Mouse (Mus musculus) gonadal fat pad, adult 2 months (tissue): ENCODE data around the gene Tent5b. TPM values are rescaled to one million over a fixed set of nuclear protein-coding genes. Genes with fewer than 3 reads are reported as not detected.
"Not testable (repeated sequence)": the region's sequence is repeated elsewhere in the genome, so short reads cannot be mapped to it uniquely, and the experiment has no call there.

Experiments used
- DNase-seq: peaks from one replicate; pipeline ENCODE4 v3.0.0-alpha.2; 2012; ENCODE audit warnings: low read depth
- polyA plus RNA-seq: library from polyadenylated mRNA; depleted of rRNA; stranded (reverse); fragments of >200 nt; gene quantifications from 2 replicates; pipeline ENCODE4 v1.2.3, GENCODE M21; 2012; rRNA removed

Gene Tent5b
- polyA plus RNA-seq, 1 experiment: 4.6 TPM

- no peak for DNase-seq
Measured at GRCm38 (mm10) chr4:133498160-133498724, 18.3 kb downstream of the Tent5b start, which contains the start of gene Trnp1. Gene Trnp1, minus strand, starts transcription at chr4:133498550.

DNA sequence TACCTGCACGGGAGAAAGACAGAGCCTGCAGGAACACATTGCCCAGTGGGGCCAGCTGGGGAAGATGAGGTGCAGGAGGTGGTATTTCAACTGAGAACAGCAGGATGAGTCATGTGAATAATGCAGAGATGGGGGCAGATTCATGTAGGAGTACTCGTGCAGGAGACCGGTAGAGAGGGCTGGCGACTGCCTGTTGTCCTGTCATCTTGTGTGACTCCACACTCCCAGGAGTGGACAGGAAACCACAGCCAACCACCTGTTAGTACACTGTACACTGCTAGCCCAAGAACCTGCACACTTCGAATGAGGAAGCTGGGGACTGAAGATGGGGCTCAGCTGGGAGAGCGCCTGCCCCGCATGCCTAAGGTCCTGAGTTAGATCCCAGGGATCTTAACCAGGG is 21.6 kb downstream of the Tent5b start:
- no peak for DNase-seq

DNA sequence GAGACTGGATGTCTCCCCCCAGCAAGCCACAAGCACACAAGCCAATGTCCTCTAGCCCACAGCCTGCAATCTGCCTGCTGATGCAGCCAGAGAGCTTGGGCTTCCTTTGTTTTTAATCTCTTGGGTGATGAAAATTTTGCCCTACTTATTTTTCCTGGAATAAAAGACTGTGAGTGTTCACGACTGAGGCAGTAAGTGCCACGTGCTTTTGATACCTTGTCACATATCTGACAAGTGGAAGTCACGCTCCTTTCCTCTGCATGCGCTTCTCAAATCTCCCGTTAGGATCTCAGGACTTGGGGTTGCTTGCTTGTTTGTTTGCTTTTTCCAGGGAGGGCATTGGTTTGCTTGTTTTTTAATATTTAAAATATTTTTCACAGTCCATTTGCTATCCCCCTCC is 24.4 kb downstream of the Tent5b start:
- DNase-seq: no peak

GRCm38 (mm10) chr4:133504755-133505485 is 25.0 kb downstream of the Tent5b start:
- DNase-seq: no peak

GRCm38 (mm10) chr4:133506573-133506972 is 26.6 kb downstream of the Tent5b start:
- no peak for DNase-seq

DNA sequence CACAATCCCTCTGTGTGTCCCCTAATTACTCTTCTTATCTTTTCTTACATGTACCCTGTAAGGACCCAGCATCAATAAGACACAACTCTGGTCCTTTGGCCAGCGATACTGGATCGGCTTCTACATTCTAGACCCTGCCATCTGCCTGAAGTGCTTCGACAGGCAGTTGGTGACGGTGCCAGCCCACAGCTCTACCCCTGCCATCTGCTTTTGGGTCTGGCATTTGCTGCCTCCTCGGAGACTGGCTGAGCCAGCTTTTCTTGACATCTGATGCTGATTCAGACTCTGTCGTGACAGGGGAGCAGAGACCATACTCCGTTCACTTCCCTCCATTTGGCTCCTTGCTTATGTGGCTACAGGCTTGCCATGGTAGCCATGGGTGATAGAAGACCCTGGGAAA is 29.1 kb downstream of the Tent5b start:
- no peak for DNase-seq

DNA sequence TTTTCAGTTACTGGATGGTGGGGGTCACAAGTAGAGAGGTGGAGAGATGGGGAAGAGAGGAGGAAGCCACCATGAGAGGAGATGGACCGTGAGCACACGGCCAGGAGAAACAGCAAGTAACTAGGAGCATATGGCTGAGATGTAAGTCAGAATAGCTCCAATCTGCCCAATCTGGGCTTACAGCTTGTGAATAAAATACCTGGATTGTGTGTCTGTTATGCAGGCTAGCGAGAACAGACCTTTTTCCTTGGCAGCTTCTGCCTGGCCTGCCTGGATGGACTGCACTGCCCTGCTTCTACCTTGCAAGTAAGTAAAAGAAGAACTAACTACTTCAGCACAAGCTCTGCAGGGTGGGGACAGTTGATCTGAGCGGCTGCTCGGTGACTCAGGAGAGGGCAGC is 31.1 kb downstream of the Tent5b start:
- no peak for DNase-seq

DNA sequence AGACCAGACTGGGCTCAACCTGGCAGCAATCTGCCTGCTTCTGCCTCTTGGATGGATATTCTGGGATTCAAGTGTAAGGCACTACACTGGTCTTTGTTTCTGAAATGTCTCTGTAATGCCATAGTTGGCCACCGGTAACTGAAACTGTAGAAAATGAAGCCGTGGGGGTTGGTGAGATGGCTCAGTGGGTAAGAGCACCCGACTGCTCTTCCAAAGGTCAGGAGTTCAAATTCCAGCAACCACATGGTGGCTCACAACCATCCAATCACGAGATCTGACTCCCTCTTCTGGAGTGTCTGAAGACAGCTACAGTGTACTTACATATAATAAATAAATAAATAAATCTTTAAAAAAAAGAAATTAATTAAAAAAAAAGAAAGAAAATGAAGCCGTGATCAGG is 32.6 kb downstream of the Tent5b start:
- not testable (repeated sequence) for DNase-seq

DNA sequence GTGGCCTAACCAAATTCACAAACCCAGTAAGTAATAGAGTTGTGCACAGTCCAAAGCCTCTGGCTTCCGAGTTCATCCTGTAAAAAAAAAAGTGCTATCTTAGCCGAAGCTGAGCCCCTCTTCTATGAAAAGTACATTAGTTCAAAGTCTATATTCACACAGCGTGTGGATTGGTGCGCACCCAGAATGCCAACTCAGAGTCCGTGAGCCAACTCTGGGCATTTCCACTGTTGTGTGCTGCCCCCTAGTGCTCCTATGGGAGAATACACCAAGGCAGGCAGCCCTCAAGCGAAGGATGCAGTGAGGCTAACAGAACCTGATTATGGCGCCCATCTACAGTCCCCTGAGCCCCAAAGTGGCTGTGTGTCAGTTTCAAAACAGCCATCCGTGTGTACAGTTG is 33.0 kb downstream of the Tent5b start:
- DNase-seq: no peak

DNA sequence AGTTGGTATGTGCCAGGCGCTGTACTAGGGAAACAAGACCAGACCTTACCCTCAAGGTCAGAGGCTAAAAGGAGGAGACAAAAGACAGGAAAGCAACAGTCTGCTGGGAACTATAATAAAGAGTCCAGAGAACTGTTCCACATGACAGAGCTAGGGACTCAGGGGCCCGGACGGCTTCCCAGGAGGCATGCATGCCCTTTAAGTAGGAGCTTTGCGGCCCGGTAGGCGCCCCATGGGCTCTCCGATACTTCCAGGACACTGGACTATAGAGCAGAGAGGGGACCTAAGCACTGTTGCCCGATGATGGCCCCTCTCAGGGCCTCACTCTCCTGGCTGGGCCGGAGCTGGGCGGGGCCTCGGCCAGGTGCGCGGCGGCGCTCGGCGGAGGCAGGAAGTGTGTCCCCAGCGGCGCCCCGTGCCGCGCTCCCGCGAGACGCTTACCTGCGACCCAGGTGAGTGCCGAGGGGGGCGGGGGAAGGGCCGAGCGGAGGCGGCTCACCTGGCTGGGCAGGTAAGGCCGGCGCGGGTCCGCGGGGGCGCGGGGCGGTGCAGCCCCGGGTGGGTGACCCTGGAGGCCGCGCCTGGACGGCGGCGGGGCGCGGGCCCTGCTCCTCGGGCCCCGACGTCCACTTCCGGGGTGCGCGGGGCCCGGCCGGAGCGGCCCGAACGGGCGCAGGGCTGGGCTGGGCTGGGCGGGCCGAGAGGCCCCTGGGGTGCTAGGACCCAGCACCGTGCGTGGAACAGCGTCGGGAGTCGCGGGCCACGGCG is 38.9 kb downstream of the Tent5b start, which contains the start of gene Kdf1:
Gene Kdf1 (plus strand): TSS at position 363 of the 768 bp plus-strand sequence.
- no peak for DNase-seq

- DNase-seq: no peak
Measured at GRCm38 (mm10) chr4:133519369-133519665, 39.4 kb downstream of the Tent5b start.

- no peak for DNase-seq
Measured at GRCm38 (mm10) chr4:133521502-133521901, 41.6 kb downstream of the Tent5b start.

DNA sequence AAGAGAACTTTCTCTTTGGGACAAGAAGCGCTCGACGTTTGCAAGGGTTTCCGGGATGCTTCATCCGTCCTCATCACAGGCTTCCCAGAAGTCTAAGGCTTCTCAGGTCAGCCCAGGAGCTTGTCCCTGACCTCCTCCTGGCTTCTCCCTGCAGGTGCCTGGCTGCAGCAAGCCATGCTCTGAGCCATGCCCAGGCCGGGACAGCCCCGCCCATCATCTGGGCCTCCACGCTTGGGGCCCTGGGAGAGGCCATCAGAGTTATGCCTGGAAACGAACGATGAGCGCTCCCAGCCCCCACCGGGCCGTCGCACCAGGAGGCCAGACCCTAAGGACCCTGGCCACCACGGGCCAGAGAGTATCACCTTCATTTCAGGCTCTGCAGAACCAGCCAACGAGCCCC is 47.9 kb downstream of the Tent5b start:
- no peak for DNase-seq

- no peak for DNase-seq
Measured at GRCm38 (mm10) chr4:133532777-133533176, 52.8 kb downstream of the Tent5b start.

DNA sequence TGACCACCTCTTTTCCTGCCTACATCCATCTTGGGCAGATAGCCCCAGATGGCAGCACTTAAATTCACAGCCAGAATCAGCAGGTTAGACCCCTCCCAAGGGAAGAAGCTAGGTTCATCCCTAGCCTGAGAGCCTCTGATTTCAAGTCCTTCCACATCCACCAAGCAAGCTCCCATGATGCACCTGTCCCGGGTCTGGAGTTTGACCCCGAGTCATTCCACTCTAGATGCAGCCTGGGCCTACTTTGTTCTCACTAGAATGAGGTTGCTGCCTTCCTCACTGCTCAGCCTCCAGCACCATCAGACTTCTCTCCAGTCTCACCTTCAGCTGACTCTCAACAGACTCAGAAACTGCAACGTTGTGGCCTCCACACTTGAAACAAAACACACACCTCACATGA is 56.1 kb downstream of the Tent5b start:
- DNase-seq: no peak

DNA sequence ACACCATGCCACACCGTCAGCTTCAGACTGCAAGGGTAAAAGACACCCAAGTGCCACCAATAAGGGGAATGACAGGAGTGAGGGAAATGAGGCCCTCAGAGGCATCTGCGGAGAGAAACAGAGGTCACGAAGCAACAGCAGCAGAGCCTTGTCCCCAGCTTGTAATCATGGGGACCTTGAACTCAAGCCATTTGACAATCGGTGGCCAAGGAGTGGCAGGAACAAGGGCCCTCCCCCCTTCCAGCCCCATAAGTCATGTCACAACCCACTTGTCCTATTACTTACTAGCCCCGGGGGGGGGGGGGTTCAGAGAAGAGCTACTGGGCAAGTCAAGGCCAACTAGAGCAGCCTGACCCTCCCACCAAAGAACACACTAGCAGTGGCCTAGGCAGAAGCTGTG is 56.7 kb downstream of the Tent5b start:
- no peak for DNase-seq

Other genes starting within 250 kb of the Tent5b start
- gene Map3k6, start 239.3 kb upstream of the Tent5b start, polyA plus RNA-seq: 53.6 and 57.0 TPM in 2 replicates
- gene Sytl1, start 217.0 kb upstream of the Tent5b start, polyA plus RNA-seq: 15.2 and 15.6 TPM in 2 replicates
- 99.7 and 125 TPM in 2 replicates for gene Tmem222, start 202.3 kb upstream of the Tent5b start, polyA plus RNA-seq
- gene Wdtc1, start 126.7 kb upstream of the Tent5b start, polyA plus RNA-seq: 31.8 and 40.8 TPM in 2 replicates
- 29.3 and 39.6 TPM in 2 replicates for gene Slc9a1, start 110.4 kb upstream of the Tent5b start, polyA plus RNA-seq
- 4.2 and 5.2 TPM in 2 replicates for gene Trnp1, start 18.4 kb downstream of the Tent5b start, polyA plus RNA-seq
- 19.2 and 33.4 TPM in 2 replicates for gene Kdf1, start 38.8 kb downstream of the Tent5b start, polyA plus RNA-seq
- 43.9 and 66.0 TPM in 2 replicates for gene Nudc, start 65.9 kb downstream of the Tent5b start, polyA plus RNA-seq
- not detected in 2 replicates for gene Nr0b2, start 73.2 kb downstream of the Tent5b start, polyA plus RNA-seq
- gene Gpatch3, start 94.6 kb downstream of the Tent5b start, polyA plus RNA-seq: 4.1 and 4.2 TPM in 2 replicates
- 27.7 and 39.1 TPM in 2 replicates for gene Gpn2, start 104.2 kb downstream of the Tent5b start, polyA plus RNA-seq
- 29.2 and 32.6 TPM in 2 replicates for gene Sfn, start 122.0 kb downstream of the Tent5b start, polyA plus RNA-seq
- gene Zdhhc18, start 170.0 kb downstream of the Tent5b start, polyA plus RNA-seq: 20.3 and 28.7 TPM in 2 replicates
- 13.3 and 14.5 TPM in 2 replicates for gene Pigv, start 192.5 kb downstream of the Tent5b start, polyA plus RNA-seq